Mouse (Mus musculus): ENCODE data around the gene Camkmt.

The Camkmt gene

GRCm38 (mm10) chr17:85308566-85308965, 218.2 kb downstream of the Camkmt start:
- no peak for DNase-seq

- peak; percentile 17 for DNase-seq
Measured at GRCm38 (mm10) chr17:85309046-85309445, 218.7 kb downstream of the Camkmt start.

GRCm38 (mm10) chr17:85311348-85311747, 221.0 kb downstream of the Camkmt start:
- DNase-seq: no peak

- DNase-seq: no peak
Measured at GRCm38 (mm10) chr17:85318401-85318800, 228.0 kb downstream of the Camkmt start.

- no peak for DNase-seq
Measured at GRCm38 (mm10) chr17:85319779-85320300, 229.5 kb downstream of the Camkmt start.

- DNase-seq: peak; percentile 52
Measured at GRCm38 (mm10) chr17:85328901-85329300, 238.5 kb downstream of the Camkmt start.

GRCm38 (mm10) chr17:85335464-85335863, 245.1 kb downstream of the Camkmt start:
- no peak for DNase-seq

GRCm38 (mm10) chr17:85337666-85338065, 247.3 kb downstream of the Camkmt start:
- DNase-seq: no peak

- no peak for DNase-seq
Measured at GRCm38 (mm10) chr17:85341134-85341700, 250.9 kb downstream of the Camkmt start.

GRCm38 (mm10) chr17:85342471-85342870, 252.1 kb downstream of the Camkmt start:
- DNase-seq: no peak

GRCm38 (mm10) chr17:85343435-85343834, 253.1 kb downstream of the Camkmt start:
- no peak for DNase-seq

- DNase-seq: no peak
Measured at GRCm38 (mm10) chr17:85346701-85347100, 256.3 kb downstream of the Camkmt start.

GRCm38 (mm10) chr17:85349331-85349935, 259.1 kb downstream of the Camkmt start:
- DNase-seq: no peak

- no peak for DNase-seq
Measured at GRCm38 (mm10) chr17:85351301-85351700, 260.9 kb downstream of the Camkmt start.

GRCm38 (mm10) chr17:85352731-85353130, 262.4 kb downstream of the Camkmt start:
- no peak for DNase-seq

GRCm38 (mm10) chr17:85353191-85353590, 262.8 kb downstream of the Camkmt start:
- DNase-seq: no peak

GRCm38 (mm10) chr17:85353636-85354035, 263.3 kb downstream of the Camkmt start:
- no peak for DNase-seq

- peak; percentile 81 for DNase-seq
Measured at GRCm38 (mm10) chr17:85355356-85355755, 265.0 kb downstream of the Camkmt start.

- peak; percentile 48 for DNase-seq
Measured at GRCm38 (mm10) chr17:85361006-85361405, 270.7 kb downstream of the Camkmt start.

- no peak for DNase-seq
Measured at GRCm38 (mm10) chr17:85367319-85367718, 277.0 kb downstream of the Camkmt start.

GRCm38 (mm10) chr17:85368776-85369175, 278.4 kb downstream of the Camkmt start:
- DNase-seq: no peak

- DNase-seq: no peak
Measured at GRCm38 (mm10) chr17:85372076-85372475, 281.7 kb downstream of the Camkmt start.

- no peak for DNase-seq
Measured at GRCm38 (mm10) chr17:85372523-85372922, 282.2 kb downstream of the Camkmt start.

- DNase-seq: no peak
Measured at GRCm38 (mm10) chr17:85374100-85374833, 283.9 kb downstream of the Camkmt start.
